Mouse (Mus musculus) induced T-regulatory cell, adult 2 months (primary cell): ENCODE measurements around the gene Tekt3.

Experiments used
- DNase-seq: peaks from one replicate; pipeline ENCODE4 v3.0.0-alpha.2; 2012; ENCODE audit warnings: low read depth

Gene Tekt3

GRCm38 (mm10) chr11:63059911-63060310 lies 1.5 kb upstream of the Tekt3 start:
- DNase-seq = no peak

- no peak for DNase-seq
These were observed 5.1 kb downstream of the Tekt3 start for GRCm38 (mm10) chr11:63066526-63066925.

DNA sequence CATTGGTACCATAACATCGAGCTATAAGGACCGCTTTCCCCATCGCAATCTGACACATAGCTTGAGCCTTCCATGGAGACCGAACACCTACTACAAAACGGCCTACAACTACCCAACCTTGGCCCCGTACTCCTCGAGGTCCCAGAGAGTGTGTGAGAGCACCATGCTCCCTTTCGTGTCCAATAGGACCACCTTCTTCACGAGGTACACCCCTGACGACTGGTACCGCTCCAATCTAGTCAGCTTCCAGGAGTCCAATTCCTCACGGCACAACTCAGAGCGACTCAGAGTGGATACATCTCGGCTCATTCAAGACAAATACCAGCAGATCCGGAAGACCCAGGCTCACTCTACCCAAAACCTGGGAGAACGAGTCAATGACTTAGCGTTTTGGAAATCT lies 8.6 kb downstream of the Tekt3 start:
- no peak for DNase-seq

GRCm38 (mm10) chr11:63084536-63084935 lies 23.1 kb downstream of the Tekt3 start:
- peak; percentile 3 for DNase-seq

GRCm38 (mm10) chr11:63088672-63089071 lies 27.2 kb downstream of the Tekt3 start:
- DNase-seq = no peak

- DNase-seq = no peak
These were observed 28.8 kb downstream of the Tekt3 start for GRCm38 (mm10) chr11:63090210-63090609.

GRCm38 (mm10) chr11:63090986-63091385 lies 29.5 kb downstream of the Tekt3 start:
- no peak for DNase-seq

DNA sequence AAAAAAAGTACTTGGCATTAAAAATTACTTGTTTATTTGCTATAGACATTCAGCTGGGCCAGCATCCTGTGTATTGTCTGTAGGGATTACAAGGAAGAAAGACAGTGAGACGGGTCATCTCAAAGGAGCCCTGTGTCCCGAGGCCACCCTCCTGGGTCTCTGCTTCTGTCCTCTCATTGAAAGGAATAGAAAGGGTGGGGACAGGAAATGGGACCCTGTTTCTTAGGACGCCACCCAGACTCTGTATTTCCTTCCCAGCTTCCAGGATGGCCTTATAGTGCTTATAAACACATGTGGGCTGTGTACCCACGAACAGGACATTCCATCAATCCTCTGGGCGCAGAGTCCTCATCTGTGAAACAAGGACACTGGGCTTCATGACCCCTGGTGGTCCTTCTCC lies 30.8 kb downstream of the Tekt3 start:
- no peak for DNase-seq

DNA sequence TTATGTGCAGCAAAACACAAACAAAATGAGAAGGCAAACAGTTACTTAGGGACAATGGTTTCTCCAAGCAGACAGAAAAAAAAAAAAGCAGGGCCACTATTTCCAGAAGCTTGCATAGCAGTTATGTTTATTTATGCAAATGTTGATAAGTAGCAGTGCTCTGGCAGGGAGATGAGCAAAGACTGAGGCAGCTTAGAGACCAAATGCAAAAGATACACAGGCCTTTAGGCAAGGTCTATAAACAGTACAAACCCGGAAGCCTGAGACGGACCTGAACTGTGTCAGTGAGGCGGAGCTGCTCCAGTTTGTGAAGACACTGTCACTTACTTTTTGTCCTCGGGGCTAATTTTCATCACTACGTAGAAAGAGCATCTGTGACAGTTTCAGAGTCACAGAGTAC lies 32.1 kb downstream of the Tekt3 start:
- no peak for DNase-seq

GRCm38 (mm10) chr11:63094496-63094895 lies 33.0 kb downstream of the Tekt3 start:
- no peak for DNase-seq

DNA sequence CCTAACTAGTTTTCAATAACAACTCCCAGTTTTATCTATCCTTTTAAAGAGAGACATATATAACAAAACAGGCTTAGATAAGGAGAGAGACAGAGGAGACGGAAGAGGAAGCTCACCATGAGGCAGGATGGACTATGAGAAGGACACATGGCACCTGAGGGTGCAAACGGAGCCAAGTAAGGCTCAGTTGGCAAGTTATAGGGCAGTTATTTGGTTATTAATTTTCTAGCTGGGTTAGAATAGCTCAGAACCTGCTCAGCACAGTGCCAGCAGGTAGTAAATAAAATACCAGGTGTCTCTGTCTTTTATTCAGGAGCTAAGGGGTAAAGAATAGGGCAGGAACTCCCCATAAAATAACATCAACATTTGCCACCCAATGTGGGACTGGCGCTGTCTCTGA lies 36.6 kb downstream of the Tekt3 start:
- DNase-seq = no peak

DNA sequence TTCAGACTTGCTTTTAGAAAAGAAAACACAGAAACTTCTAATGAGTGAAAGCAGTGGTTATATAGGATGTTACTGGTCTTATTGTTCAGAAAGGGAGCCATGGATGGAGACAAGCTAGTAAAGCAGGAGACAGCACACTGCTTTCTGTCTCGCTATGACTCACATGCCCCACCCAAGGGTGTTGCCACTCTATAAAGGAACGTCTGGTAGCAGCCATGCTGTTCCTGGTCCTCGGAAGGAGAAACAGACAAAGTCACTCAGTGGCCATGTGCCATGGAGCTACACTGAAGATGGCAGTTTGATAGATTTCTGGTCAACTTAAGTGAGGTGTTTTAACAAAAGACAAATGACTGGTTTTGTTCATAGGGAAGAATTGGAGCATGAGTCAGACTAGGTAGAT lies 37.9 kb downstream of the Tekt3 start:
- peak; percentile 24 for DNase-seq

DNA sequence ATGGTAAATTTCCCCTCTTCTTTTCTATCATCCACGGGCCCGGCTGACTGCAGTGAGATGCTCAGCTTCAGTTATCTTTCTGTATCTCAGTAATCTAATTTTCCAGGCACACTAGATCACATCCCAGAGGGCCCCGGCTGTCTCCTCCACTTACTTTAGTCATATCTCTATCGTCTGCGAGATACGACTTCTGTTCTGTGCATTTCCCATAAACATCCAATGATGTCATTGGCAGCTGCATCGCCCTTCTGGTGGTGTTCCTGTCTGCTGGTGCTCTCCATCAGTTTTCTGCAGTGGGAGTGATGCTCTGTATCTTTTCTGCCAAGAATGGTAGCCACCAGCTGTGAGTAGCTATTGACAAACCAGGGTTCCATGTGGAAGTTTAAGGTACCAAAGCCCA lies 41.8 kb downstream of the Tekt3 start:
- no peak for DNase-seq

- DNase-seq = no peak
These were observed 42.6 kb downstream of the Tekt3 start for GRCm38 (mm10) chr11:63104026-63104425.

DNA sequence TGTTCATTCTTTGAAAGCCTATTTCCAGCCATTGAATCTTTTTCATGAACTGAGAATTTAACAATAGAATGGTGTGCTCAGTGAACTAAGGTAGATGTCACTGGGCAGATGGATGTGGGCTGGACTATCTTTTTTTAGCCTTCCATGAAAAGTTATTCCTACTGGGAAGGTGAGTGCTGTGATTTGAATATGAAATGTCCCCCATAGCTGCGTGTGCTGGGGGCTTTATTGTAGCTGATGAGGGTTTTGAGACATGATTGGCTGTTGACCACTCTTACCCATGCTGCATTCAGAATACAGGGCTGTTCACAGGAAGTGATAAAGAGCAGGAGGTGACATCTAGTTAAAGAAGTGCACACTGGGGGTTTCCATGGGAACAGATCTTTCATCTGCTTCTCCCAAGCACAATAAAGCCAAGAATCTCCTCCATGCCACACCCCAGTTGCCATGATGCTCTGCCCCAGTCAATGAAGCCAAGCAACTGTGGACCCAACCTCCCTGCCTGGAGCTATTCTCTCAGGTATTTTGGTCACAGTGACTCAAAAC lies 47.8 kb downstream of the Tekt3 start:
- DNase-seq = no peak

DNA sequence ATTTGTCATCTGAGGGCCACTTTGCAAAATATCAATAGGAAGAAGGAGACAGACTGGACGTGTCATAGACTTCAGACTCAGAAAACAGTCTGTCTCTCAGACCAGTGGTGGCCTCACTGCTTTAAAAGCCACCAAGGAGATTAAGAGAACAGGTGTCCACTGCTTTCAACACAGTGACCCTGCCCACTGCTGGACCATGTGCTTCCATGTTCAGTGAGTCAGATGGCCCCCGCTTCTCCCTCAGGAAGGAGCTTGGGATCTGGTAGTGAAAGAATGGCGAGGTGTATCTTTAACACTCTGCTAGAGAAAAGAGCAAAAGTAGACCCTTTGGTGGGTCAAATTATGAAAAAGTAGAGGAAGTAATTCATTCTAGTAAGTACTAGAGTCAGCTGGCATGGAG lies 48.9 kb downstream of the Tekt3 start:
- no peak for DNase-seq

DNA sequence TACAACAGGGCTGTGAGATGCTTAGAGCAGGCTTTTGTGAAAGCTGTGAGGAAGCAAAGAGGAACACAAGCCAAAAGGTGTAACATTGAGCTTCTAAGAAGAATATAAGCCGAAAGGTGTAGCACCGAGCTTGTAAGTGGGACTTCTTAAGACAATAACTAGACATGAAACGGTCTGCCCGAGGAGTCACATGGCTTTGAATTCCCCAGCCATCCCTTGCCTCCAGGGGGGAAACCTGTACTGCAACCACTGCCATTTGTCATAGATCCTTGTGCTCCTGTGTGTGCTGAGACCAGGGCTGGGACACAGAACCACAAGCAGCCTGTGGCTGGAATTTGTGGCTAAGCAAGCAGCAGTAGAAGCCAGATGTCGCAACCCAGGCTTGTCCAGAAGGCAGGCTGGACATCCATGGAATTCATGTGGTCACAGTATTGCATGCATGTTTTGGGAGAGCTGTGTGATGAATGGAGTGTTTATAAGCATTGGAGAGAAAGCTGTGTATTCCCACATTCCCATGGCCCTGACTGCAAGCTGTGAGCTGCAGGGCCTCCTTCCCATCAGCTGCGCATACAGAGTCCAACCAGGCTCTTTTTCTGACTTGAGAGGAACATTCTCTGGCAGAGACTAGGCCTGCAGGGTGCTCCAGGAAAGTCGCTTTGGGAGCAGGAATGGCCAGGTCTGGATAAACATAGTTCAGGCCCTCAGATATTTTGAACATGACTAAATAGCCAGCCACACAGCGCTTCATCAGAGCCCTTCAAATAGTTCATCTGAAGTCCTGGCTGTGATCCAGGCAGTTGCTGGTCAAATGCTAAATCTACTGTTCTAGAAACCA lies 53.6 kb downstream of the Tekt3 start:
- no peak for DNase-seq

- no peak for DNase-seq
These were observed 55.2 kb downstream of the Tekt3 start for GRCm38 (mm10) chr11:63116652-63117051.

DNA sequence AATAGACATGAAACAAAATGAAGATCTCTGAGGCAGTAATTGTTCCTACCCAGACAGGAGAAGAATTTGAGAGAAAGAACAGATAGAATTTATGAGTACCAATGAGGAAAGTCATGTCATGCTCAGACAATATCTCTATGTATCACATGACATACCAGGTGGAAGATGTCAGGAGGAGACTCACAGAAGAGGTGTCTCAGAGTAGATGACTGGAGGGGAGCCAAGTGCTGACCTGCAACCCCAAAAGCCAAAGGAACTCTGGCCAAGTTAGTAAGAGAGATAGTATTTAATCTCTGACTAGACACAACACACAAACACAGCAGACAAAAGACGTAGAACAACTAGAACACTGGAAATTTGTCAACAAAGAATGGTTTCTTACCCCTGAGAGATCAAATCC lies 55.8 kb downstream of the Tekt3 start:
- no peak for DNase-seq

GRCm38 (mm10) chr11:63119791-63120190 lies 58.3 kb downstream of the Tekt3 start:
- no peak for DNase-seq

- DNase-seq = no peak
These were observed 60.8 kb downstream of the Tekt3 start for GRCm38 (mm10) chr11:63122249-63122648.

DNA sequence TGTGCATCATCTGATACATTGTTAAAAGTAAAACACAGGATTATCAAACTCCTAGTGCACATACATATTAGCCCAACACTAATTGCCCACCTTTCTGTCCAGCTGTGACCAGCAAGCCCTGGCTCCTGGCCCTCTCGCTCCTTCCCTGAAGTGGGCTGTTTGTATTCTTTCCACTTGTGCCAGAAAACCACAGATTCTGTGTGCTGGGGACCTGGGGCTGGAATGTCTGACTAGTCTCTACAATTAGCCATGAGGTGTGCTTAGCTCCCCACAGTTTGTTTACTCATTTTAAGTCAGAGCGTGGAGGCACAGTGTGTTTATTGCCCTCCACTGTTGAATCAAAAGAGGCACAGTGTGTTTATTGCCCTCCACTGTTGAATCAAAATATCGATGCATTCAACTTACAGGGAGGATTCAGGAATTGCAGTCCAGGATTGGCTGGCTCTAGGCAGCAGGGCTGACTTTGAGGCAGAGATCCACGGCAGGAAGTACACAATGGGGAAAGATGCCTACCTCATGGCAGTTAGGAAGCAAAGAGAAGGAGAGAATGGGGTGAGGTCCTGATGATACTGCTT lies 61.4 kb downstream of the Tekt3 start:
- DNase-seq = no peak

DNA sequence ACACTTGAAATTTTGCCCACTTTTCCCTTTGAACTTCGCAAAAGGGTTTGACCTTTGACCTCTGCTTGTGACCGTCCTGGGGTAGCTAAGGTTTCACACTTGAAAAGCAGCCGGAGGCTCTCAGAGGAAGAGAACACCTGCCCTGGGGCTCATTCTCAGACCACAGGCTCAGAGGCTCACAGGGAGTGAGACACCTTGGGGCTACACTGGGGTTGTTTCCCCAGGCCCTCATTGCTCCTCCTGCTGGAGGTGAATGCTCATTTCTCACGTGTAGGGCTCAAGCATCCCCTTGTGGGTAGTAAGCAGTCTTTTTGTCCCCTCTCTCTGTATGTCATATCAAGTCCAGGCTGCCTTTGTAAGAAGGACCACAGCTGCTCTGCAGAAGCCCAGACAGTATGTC lies 62.9 kb downstream of the Tekt3 start:
- DNase-seq = no peak
